Mouse (Mus musculus): ENCODE results near the gene Eng.

Gene Eng

DNA sequence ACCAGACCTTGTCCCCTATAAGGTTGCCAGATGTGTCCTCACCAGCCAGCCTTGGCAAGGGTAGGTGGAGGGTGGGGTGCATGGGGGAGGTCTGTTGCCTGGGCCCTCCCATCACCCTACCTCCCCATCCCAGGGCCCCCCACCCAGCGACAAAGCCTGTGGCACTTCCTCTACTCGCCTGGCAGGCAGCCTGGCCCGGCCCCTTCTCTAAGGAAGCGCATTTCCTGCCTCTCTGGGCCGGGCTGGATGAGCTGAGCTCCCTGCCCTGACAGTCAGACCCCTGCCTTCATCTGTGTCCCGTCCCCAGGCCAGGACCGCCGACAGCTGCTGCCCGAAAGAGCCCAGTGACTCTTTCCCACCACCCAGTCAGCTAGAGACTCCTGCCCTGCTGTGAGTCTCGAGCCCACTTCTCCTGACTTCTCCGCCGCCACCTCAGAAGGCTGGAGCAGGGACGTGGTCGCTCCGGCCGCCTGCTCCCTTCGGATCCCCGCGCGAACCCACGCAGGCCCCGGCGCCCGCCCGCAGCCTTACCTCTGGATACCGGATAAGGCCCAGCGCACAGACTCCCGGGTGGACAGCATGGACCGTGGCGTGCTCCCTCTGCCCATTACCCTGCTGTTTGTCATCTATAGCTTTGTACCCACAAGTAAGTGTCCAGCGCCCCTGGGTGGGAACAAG, at the start of gene Eng:
Gene Eng (plus strand): TSS at position 217 of the 678 bp plus-strand sequence.
- no peak for DNase-seq (ENCODE audit: low read depth, low spot score)

DNA sequence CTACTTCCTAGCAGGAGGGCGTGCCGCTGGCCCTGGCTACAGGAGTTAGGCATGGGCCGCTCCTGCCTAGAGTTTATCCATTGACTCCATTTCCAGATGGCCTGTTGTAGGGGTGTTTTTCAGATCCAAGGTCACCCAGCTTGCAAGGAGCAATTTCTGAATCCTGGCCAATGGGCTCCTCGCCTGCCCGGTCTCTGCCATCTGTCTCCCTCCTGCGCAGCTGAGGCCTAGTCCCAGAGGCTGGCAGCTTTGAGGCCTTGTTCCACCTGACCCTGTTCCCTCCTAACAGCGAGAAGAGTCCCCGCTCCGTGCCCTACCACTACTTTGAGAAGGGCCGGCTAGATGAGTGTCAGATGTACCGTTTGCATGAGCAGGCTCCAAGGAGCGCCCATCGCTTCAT, 49.7 kb upstream of the Eng start:
- DNase-seq (ENCODE audit: low read depth, low spot score), result no peak

DNA sequence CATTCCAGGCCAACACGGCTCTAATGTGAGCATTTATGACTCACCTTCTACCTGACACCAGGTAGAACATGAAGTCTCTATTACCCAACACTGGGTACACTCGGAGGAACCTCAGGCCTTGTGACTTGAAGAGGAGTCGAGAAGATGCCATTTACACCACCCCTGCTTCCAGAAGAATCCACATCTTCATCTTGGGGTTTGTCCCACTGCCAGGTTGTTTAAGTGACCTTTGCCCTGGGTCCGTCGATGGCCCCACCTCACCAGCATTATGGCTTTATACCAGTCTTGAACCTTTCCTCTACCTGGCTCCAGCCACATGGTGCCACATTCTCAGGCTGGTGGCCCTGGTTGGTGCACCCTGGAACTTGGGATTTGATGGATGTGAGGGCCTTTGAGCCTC, 49.1 kb upstream of the Eng start:
- DNase-seq (ENCODE audit: low read depth, low spot score), result no peak

DNA sequence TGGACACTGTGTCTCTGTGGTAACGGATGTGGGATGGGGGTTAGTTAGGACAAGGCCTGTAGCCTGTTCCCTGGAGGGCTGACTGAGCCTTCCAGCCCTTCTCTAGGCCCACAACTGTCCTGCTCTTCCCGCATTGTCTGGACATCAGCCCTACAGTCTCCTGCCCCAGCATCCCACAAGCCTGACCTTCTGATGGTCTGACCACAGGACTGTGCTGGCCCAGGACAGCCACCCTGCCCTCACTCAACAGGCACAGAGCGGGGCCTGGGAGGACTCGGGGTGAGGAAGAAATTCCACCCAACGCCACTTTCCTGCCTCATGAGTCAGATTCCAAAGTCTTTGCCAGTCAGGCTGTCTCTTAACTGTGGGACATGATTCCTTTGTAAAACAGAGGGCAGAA, 48.7 kb upstream of the Eng start:
- DNase-seq (ENCODE audit: low read depth, low spot score), result no peak

DNA sequence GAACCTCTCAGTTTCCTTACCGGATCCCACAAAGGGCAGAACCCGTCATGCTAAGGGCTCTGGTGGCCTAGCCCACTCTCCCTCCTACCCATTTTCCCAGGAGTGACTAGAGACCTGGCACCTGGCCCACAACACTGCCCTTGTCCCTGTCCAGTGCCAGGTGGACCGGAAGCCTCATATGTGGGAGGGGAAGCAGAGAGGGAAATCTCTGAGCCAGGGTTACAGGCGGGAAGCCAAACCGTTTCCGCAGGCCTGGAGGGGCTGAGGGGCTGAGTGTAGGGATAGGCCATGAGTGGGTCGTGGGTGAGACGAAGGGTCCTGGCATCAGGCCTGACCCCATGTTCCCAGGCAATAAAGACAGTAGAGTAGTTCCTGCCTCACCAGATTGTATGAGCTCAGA, 47.9 kb upstream of the Eng start:
- DNase-seq (ENCODE audit: low read depth, low spot score), result no peak

DNA sequence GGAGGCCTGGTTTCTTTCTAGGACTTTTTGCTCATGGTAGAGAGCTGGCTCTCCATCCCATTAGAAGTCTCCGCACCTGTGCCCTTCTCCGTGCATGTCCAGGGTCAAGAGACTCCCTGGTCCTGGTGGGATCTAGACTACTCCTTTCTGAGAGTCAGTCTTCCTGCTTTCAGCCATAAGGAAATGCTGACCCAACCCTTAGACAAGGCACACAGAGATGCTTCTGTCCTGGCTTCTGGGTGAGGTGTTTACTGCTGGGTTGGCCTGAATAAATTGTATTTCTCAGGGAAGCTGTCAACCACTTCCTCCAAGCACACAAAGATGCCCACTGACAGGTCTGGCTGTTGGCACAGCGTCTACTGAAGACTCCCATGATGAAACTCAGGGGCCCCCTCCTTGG, 47.0 kb upstream of the Eng start, which contains the start of gene St6galnac6:
Gene St6galnac6 (plus strand): TSS at position 301 of the 400 bp plus-strand sequence.
- no peak for DNase-seq (ENCODE audit: low read depth, low spot score)

DNA sequence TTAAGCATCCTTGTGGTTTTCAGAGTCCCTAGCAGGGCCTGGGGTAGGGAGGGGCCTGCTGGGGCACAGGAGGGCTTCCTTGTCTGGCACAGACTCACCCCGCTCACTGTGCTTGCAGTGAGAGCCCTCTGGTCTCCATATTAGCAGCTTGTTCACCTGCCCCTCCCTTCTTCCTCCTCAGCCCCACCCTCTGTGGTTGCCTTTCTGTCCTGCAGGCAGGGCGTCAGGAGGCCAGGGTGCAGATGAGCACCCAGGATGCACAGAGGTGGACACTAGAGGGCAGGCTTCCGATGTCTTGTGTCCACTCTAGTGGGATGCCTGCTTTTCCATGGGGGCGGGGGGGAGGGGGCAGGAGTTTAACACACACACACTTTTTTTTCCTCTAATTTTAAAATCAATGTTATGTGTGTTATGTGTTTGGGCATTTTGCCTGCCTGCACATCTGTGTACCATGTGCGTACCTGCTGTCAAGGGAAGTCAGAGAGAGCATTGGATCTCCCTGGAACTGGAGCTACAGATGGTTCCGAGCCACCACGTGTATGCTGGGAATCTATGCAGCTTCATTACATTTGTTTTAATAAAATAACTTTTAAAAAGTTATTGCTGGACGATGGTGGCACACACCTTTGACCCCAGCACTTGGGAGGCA, 44.9 kb upstream of the Eng start:
- DNase-seq (ENCODE audit: low read depth, low spot score), result no peak

DNA sequence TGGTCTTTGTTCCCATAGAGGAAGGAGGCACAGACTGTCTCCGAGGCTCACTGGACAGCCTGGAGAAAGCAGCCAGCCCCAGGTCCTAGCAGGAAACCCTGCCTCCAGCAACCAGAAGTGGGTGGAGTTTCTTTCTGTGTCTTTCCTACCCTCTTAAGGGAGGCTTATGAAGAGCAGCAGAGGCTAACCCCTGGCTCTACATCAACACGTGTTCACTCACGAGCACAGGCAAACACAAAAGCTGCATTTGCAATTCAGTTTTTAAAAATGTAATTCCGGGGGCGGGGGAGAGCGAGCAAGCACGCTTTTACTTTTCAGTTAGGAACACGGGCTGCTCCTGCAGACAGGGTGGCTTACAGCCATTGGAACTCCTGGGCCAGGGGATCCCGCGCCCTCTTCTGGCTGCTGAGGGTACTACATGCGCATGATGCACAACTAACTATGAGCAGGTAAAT, 43.8 kb upstream of the Eng start:
- DNase-seq (ENCODE audit: low read depth, low spot score), result peak; percentile 60

DNA sequence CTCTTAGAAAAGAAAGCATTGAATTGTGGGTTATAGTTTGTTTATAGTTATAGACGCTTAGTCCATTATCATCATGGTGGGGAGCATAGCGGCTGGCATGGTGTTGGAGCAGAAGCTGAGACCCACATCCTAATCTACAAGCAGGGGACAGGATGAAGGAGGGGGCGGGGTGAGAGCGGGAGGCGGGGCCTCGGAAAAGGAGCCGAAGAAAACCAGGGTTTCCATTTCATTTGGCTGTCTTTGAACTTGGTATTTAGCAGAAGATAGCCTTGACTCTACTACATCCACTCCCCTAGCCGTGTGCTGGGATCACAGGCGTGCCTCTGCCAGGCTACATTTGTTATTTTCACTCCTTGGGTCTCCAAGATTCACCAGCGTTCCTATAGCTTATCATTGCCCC, 41.8 kb upstream of the Eng start:
- DNase-seq (ENCODE audit: low read depth, low spot score), result no peak

DNA sequence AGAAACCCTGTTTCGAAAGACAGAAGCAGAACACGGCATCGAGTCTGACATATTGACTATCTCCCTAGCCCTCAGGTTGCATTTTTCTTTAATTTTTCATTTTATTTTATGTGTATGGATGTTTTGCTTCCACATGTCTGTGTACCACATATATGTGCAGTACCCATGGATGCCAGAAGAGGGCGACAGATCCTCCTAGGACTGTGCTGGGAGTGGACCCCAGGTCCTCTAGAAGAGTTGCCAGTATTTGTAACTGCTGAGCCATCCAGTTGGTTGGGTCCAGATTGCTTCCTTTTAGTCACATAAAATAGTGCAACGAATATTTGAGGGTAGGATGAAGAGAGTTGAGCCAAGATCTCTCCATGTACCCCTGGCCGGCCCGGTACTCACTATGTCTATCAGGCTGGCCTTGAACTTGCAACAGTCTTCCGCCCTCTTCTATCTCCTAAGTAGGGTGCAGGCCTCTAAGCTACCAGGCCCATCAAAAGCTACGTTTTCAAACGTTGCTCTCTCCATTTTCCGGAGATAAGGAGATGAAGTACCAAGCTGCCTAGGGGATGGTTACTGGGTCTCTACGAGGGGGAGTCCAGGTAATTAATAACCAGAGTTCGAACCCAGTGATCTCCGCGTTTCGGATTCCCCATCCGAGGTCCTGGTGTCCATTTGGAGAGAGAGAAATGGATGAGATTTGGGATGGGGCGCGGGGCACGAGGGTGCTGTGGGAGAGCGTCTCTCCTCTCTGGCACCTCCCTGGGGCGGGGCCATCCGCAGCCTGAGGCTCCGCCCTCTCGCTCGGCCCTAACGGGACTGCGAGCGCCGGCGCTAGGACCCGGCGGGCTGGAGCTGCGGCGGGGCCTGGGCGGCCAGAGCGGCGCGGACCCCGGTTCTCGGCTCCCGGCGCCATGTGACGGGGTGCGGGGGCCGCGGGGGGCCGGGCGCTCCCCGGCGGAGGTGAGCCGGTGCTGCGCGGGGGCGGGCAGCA, 39.9 kb upstream of the Eng start:
- DNase-seq (ENCODE audit: low read depth, low spot score), result peak; percentile 79

DNA sequence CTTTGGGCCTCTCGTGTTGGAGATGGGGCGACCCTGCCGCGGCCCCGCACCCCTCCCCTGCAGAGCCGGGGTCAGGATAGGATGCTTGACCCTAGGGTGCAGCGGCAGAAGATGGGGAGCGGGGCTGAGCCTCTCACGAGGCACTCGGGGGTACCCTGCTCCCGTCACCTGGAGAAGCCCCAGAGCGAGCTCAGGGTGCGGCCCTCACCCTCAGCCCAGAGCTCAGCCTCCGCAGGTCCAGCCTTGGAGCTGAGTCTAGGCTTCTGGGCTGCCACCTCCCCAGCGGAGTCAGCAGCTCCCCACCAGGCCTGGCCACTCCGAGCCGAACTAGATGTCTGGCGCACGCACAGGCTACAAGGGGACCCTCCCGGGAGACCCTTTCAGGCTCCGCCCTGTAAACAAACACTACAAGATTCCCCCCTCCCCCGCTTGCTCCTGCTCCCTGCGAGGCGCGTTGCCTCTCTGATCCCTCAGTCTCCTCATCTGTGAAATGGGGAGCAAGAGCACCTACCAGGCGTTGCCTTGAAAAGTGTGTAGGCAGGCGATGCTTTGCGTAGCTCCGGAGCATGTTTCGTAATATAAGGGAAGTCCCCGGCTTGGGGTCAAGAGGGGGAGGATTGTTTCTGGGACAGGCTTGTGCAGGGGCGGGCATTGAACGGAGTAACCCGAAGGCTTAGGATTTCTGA, 39.0 kb upstream of the Eng start:
- no peak for DNase-seq (ENCODE audit: low read depth, low spot score)

DNA sequence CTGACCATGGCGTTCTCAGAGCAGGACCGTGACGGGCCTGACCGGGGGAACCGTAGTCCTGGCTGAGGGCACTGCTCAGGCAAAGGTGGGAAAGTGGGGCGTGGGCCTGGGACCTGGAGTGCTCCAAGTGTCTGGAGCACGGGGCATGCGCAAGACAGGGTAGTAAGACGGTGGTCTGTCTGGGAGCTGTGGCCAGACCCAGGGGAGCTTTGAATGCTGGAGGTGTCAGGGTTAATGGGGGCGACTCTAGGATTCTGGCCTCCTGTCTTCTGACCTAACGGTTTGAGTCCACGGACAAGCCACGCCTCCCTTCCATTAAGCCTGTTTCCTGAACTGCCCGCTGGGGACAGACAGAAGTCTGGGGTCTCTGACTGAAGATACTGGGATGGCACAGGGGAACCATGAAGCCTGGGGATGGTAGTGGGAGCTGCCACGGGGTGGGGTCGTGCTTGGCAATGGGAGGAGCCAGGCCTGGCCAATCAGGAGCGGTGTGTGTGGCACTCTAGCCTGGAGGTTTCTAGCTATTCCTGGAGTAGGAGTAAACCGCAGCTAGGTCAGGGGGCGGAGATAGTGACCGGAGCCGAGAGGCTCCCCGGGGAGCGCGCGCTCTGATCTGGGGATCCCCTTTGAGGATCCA, 38.1 kb upstream of the Eng start:
- peak; percentile 46 for DNase-seq (ENCODE audit: low read depth, low spot score)

DNA sequence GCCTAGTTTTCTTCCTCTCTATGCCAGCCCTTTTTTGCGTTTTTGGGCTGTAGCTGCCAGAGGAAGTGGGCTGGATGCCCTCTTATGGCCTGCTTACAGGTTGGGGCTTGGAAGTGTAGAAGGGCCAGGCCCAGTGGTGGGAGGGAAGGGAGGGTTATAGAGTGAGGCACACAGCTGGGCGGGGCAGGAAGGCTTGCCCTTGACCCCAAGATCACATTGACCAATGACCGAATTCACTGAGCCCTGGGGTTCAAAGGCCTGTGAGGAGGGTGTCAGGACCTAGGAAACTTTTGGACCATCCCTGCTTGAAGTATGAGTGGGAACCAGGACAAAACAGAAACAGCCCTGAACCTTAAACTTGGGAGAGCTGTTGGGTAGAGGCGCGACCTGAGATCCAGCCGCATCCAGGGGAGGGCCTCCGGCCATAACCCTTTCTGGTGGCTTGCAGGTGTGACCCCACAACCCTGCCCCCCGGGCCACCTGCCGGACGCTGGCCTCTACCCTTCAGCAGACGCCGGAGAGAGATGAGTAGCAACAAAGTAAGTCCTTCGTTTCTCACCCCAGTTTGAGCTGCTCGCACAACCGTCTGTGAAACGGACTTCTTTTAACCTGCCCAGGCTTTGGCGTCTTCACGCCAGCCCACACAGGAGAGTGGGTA, 37.5 kb upstream of the Eng start:
- no peak for DNase-seq (ENCODE audit: low read depth, low spot score)

DNA sequence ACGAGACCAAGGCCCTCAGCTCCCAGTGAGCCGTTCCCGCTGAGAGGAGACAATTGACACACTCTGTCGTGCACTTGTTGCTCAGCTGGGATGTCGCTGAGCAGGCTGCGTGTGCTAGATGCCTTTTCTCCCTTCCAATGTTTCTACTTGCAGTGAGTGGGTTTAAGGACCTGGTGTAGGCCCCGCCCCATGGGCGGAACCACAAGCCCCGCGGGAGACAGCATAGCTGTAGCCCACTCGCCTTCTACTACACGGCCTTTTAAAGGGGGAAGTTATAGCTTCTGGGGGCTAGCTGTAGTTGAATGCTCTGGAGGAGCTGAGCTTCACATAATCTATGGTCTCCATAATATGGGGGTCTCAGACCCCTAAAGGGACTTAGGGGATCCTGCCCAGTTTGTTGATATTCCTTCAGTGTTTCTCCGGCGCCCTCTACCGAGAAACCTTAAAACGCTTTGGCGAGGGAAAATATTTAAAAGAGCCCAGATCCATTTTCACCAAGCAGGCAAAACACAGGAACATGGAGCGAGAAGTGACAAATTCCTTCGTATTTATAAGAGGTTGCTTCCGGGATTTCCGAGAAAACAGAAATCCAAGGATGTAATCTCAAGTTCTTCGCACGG, 35.7 kb upstream of the Eng start:
- DNase-seq (ENCODE audit: low read depth, low spot score), result no peak

DNA sequence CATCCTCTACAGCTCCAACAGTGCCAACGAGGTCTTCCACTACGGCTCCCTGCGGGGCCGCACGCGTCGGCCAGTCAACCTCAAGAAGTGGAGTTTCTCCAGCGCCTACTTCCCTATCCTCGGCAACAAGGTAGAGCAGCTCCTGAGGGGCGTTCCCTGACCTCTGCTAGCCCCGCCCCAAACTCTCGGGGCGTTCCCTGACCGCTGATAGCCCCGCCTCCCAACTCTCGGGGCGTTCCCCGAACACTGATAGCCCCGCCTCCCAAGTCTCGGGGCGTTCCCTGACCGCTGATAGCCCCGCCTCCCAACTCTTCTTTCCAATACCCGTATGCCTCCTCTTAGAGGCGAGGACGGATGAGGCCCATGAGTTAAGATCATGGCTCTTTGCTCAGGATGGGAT, 34.1 kb upstream of the Eng start:
- DNase-seq (ENCODE audit: low read depth, low spot score), result no peak

DNA sequence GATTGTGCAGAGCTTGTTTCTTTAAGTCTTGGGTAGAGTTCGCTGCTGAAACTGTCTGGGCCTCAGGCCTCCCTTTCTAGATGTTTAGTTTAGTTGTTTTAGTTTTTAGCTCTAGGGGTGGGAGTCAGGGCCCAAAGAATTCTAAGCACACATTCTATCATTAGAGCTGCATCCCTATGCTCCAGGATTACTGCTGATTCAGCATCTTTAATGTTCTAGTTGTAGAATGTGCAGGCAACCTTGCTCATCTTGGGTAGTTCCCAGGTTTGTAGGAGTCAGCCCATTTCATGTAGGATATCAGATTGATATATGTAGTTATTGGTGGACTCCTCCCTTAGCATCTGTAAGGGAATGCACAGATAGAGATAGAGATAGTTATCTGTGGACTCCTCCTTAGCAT, 29.3 kb upstream of the Eng start:
- DNase-seq (ENCODE audit: low read depth, low spot score), result no peak

DNA sequence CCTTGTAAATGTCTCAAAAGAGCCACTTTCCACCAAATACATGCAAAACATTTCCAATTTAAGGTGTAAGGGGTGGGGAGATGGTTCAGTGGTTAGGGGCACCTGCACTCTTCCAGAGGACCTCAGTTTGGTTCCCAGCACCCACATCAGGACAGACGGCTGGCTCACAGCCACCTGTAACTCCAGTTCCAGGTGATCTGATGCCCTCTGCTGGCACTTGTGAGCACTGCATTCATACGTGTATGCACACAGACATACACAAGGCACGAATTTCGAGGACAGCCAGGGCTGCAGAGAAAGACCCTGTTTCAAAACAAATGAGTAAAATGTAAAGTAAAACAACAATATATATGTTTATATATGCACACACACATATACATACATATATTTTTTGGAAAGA, 28.8 kb upstream of the Eng start:
- DNase-seq (ENCODE audit: low read depth, low spot score), result no peak

DNA sequence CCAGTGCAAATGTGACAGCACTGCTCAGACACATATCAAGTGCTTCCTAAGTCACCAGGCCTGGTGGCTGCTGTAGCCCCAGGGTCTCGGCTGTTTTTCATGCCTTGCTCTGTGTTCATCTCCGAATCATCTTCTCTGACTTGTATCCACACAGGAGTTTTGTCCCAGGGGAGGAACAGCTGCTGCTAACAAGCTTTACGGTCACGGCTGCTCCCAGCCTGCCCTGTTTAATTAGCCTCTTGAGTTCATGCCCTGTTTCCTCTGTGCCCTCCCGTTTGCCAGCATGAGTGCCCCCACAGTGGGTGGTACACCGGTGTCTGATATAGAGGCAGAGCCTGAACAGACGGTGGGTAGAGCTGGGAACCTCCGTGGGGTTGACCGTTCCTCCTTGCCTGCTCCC, 28.3 kb upstream of the Eng start:
- DNase-seq (ENCODE audit: low read depth, low spot score), result no peak

DNA sequence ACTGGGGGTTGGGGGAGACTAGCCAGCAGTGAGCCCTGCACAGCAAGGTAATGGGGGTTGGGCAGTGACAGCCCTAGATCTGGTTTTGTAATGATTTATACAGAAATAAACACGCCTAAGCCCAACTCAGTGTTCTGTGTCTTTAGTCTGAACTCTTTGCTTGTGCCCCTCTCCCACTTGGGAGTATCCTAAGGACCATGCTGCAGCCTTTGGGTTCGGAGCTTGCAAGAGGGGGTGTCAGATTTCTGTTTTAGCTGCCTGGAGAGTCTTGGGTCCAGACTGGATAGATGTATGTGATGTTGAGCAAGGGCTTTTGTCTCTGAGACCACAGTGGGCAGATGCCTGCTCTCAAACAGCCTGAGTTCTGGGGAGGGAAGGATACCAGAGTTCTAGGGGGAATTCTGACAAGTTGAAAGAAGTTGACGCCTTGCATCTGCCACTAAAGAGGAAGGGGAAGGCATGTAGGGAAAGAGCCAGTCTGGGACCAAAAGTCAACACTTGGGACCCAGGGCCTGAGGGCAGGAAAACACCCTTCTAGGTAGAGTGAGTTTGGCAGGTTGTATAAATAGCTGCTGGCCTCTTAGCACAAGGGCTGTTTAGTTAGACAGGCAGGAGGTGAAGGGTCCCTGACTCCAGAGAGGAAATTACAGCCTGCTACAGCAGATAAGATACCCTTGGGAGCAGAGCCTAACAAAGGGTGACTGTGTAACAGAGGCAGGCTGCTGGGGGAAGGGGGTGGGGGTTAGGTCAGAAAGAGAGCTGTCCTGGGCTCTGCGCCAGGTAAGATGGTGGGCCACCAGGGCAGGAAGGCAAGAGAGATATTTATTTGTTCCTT, 25.5 kb upstream of the Eng start:
- DNase-seq (ENCODE audit: low read depth, low spot score), result no peak
